Mouse (Mus musculus): ENCODE measurements at regions not wholly inside any gene's neighbourhood (a gene's known extent, or its start where the extent isn't known, plus 50 kb on each side); places are given as distances from the start of the nearest gene placed in this dataset.

- DNase-seq = no peak
These were observed 552.8 kb upstream of the Tenm3 start for GRCm38 (mm10) chr8:49396519-49396918.

GRCm38 (mm10) chr8:49395029-49395428, 551.3 kb upstream of the Tenm3 start:
- DNase-seq = no peak

GRCm38 (mm10) chr8:49389525-49389924, 545.8 kb upstream of the Tenm3 start:
- DNase-seq = no peak

GRCm38 (mm10) chr8:49387587-49387986, 543.8 kb upstream of the Tenm3 start:
- no peak for DNase-seq

- DNase-seq = no peak
These were observed 528.9 kb upstream of the Tenm3 start for GRCm38 (mm10) chr8:49372686-49373085.

GRCm38 (mm10) chr8:49362682-49363081, 518.9 kb upstream of the Tenm3 start:
- no peak for DNase-seq

- no peak for DNase-seq
These were observed 517.7 kb upstream of the Tenm3 start for GRCm38 (mm10) chr8:49361443-49361842.

- no peak for DNase-seq
These were observed 516.4 kb upstream of the Tenm3 start for GRCm38 (mm10) chr8:49360121-49360520.

GRCm38 (mm10) chr8:49359671-49360070, 515.9 kb upstream of the Tenm3 start:
- DNase-seq = no peak

- DNase-seq = no peak
These were observed 504.9 kb upstream of the Tenm3 start for GRCm38 (mm10) chr8:49348602-49349001.

GRCm38 (mm10) chr8:49338716-49339115, 495.0 kb upstream of the Tenm3 start:
- no peak for DNase-seq

- DNase-seq = no peak
These were observed 483.2 kb upstream of the Tenm3 start for GRCm38 (mm10) chr8:49326980-49327379.

- DNase-seq = no peak
These were observed 477.7 kb upstream of the Tenm3 start for GRCm38 (mm10) chr8:49321404-49321803.

- DNase-seq = no peak
These were observed 469.9 kb upstream of the Tenm3 start for GRCm38 (mm10) chr8:49313483-49314278.

GRCm38 (mm10) chr8:49312816-49313215, 469.1 kb upstream of the Tenm3 start:
- no peak for DNase-seq

GRCm38 (mm10) chr8:49282401-49282800, 438.6 kb upstream of the Tenm3 start:
- peak in 1 of 2 experiments; percentile 1 for DNase-seq

GRCm38 (mm10) chr8:49281254-49281653, 437.5 kb upstream of the Tenm3 start:
- no peak for DNase-seq

GRCm38 (mm10) chr8:49274031-49274430, 430.3 kb upstream of the Tenm3 start:
- DNase-seq = no peak

GRCm38 (mm10) chr8:49273109-49273508, 429.4 kb upstream of the Tenm3 start:
- DNase-seq = no peak

GRCm38 (mm10) chr8:49263416-49263815, 419.7 kb upstream of the Tenm3 start:
- DNase-seq = no peak

- DNase-seq = no peak
These were observed 419.0 kb upstream of the Tenm3 start for GRCm38 (mm10) chr8:49262797-49263196.

- DNase-seq = no peak
These were observed 412.2 kb upstream of the Tenm3 start for GRCm38 (mm10) chr8:49255954-49256353.

GRCm38 (mm10) chr8:49254311-49254828, 410.6 kb upstream of the Tenm3 start:
- no peak for DNase-seq

GRCm38 (mm10) chr8:49243002-49243401, 399.3 kb upstream of the Tenm3 start:
- DNase-seq = no peak
